Mouse (Mus musculus) urinary bladder, postnatal 10 days (tissue): ENCODE measurements around the gene Asrgl1.
"Not testable (repeated sequence)": the region's sequence is repeated elsewhere in the genome, so short reads cannot be mapped to it uniquely, and the experiment has no call there.

Experiments
- DNase-seq: peaks from one replicate; pipeline ENCODE4 v3.0.0; 2022; ENCODE audit warnings: low spot score

Gene Asrgl1

DNA sequence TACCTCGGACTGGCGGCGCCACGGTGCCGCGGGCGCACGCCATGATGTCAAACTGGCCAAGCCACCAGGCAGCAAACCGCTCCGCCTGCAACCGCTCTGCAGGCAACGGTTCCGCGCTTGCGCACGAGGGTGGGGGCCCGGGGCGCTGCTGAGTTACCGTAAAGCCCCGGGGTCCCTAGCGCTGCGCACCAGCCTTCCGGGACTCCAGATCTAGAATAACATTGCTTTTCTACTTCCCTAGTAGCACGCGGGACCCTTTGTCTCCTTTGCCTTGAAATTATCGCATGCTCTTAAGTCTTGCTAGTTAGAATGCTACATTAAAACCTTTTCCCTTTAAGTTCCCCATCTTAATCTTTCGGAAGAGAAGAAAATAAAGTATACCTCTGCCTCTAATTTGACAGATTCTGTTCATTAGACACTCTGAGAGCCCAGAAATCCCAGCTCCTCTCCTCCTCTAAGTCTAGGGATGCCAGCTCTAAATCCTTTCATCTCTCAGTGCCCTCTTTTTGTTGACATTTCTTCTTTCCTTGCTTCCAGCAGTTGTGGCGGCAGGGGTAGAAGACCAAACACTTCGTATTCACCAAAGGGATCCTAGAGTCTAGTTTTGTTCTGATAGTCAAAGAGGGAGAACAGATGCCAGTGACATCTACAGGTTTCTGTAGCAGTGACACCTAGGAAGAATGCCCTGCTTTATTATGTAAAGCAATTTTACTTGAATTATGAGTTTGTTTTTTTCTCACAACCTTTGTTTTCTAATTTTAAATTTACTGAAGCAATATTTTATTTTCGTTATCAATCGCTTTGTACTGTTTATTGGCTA is at the start of gene Asrgl1:
Gene Asrgl1 (minus strand): TSS at position 125 of the 820 bp plus-strand sequence.
- DNase-seq, result peak; percentile 59

DNA sequence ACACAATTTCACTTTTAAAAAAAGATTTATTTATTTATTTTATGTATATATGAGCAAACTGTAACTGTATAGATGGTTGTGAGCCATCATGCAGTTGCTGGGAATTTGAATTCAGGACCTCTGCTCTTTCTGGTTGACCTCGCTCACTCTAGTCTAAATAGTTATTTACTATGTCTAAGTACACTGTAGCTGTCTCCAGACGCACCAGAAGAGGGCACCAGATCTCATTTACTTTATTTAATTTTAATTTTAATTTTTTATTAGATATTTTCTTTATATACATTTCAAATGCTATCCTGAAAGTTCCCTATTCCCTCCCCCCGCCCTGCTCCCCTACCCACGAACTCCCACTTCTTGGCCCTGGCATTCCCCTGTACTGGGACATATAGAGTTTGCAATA is 10.8 kb upstream of the Asrgl1 start:
- no peak for DNase-seq

DNA sequence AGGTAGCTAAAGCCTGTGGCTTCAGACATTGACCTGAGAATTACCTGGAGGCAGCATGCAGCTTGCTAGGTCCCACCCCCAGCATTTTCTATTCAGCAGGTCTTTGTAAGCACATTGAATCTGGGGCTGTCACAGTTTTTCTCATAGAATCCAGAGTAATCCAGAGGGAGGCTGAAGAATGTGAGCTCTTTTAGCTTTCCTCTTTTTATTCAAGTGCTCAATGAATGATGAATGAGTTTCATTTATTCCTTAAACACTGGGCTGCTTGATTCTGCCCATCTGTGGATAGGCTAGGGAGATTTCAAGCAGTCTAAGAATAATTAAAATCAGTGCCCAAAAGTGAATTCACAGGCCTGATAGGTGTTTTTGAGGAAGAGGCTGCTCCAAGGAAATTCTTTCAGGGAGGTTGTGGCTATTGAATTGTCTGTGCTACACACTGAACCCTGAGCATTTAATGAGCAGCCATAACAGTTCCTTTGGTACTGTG is 8.2 kb upstream of the Asrgl1 start:
- no peak for DNase-seq

DNA sequence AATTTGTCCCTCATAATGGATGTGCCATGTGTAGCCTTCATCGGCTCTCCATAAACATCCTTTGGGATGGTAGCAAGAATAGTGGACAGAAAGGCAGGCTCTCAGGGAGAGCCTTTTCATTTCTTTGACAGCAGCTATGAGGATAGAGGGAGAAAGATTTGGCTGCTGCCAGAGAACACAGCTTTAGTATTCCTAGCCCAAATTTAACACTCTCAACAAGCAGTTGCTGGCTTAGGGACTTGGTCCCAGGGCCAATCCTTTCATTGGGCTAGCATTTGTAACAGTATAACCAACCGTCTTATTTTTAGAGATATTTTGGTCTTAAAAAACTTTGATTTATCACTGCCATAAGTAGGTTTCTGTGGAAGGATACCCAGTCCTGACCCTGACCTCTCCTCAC is 7.8 kb upstream of the Asrgl1 start:
- no peak for DNase-seq

DNA sequence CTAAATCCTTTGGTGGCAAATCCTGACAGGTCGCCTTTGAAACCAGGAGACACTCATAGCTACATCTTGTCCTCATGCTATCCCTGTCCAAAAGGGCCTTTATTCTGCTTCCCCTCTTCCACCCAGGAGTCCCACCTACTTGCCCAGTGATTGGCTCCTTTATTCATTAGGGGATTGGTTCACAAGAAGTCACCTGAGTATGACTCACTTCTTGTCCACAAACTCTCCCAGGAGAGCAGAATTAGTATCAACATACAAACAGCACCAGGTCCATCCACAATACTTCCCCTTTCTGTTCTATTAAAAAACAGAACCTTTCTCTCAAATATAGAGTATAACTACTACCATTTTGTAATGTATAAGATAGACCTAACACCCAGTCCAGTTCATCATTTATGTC is 4.9 kb upstream of the Asrgl1 start:
- DNase-seq, result not testable (repeated sequence)

DNA sequence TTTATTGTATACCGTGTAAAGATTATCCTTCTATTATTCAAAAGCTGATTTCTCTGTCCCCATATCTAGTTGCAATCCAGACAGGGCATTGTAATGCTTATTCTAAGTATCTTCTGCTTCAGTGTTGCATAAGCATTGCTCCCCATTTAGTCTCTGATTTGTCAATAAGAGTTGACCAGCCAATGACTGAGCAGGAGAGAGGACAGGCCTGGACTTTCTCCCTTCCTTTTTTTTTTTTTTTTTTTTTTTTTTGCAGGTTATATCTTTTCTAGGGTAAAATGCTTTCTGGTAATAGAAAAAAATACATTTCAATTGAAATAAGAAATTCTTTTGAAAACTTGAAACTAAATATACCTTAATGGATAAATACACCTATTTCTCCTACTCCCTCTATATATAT is 1.7 kb upstream of the Asrgl1 start:
- no peak for DNase-seq

DNA sequence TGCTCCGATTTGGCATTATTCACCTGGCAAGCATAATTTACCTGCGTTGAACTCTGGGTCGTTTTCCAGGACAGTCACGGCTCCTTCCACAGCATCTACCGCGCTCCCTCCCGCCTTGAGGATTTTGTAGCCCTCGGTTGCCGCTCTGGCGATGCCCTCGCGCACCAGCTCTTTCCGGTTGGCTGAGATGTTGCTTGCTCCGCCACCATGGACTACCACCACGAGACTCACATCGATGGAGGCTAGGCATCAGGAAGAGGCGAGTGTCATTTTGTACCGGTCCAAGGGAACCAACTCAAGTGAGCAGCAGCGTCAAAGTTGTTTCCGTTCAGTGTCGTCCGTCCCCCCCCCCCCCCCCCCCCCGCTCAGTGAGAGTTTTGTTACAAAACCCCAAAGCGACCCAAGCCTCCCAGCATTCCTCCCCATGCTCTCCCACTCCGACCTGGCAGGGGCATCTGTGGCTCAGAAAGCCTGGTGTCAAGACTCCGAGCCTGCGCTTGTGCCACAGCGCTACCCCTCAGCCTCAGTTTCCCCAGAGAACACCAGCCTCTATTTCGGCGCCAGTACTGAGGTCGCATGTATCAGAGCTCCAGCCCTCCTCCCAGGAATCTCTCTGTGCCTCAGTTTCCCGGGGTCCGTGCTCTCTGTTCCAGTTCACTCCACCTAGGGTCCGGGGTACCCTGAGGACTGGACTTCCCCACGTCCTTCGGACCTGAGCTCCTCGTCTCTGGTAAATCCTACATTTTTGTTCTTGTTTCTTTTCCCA is 507 bp downstream of the Asrgl1 start:
- DNase-seq, result no peak

DNA sequence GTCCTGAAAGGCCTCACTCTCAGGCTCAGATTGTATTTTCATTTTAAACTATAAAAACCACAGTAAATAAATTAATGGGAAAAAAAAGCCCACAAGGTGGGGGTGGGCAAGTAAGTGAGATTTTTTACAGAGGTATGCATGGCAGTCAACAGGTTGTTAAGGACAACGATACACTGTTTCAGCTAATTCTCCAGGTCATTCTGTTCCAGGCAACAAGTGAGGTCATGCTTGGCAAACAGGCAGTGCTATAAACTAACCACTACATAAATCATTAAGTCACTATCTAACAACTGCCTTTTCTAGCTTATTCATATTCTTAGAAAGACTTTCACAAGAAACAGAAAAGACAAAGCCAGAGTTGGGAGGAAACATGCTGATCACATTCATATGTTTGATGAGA is 5.4 kb downstream of the Asrgl1 start:
- no peak for DNase-seq

DNA sequence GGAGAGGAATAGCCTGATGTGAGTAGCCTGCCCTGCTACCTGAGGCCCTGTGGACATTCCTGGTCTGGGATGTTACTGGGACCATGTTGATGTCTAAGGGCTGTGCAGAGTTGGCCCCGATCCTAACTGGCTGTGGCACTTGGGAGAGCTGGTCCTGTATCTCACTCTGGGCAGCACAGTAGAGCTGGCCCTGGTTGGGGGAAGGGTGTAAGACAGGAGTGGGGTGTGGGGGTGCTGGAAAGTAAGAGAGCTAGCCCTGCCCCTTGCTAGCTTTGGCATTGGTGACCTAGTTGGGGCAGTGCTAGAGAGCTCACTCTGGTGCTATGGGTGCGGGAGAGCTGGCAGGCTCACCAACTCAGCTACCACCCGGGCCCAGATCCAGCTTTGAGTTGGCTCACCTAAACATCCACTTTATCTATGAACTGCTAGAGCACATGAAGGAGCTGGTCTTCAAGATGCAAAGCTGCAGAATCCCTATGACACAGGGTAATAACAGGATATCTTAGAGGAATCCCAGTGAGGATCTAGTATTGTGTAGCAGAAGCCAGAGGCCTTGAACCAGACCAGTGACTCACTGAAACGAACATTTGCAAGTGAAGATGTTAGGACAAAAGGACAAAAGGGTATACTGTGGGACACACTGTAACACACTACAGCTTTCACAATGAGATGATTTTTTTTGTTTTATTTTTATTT is 6.8 kb downstream of the Asrgl1 start:
- DNase-seq, result no peak

DNA sequence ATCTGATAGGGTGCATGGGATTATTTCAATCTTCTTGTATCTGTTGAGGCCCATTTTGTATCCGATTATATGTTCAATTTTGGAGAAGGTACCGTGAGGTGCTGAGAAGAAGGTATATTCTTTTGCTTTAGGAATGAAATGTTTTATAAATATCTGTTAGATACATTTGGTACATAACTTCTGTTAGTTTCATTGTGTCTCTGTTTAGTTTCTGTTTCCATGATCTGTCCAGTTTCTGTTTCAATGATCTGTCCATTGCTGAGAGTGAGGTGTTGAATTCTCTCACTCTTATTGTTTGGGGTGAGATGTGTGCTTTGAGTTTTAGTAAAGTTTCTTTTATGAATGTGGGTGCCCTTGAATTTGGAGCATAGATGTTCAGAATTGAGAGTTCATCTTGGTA is 11.4 kb downstream of the Asrgl1 start:
- DNase-seq, result not testable (repeated sequence)

DNA sequence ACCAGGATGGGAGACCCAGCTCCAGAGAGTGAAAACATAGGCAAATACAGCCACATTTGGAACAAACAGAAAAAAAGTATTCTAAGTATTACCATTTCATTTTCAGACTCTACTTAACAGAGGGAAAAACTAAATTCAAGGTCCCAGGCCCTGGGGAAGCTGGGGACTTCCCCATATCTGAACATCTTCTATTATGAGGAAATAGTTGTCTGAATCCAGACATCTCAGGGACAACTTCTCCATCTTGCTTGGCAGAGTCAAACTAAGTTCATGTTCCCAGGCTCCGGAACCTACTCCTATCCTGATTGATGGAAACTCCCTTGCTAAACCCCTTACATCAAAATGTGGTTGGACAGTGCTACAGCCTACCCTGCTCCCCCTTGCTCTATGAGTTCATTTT is 13.0 kb downstream of the Asrgl1 start:
- DNase-seq, result no peak

DNA sequence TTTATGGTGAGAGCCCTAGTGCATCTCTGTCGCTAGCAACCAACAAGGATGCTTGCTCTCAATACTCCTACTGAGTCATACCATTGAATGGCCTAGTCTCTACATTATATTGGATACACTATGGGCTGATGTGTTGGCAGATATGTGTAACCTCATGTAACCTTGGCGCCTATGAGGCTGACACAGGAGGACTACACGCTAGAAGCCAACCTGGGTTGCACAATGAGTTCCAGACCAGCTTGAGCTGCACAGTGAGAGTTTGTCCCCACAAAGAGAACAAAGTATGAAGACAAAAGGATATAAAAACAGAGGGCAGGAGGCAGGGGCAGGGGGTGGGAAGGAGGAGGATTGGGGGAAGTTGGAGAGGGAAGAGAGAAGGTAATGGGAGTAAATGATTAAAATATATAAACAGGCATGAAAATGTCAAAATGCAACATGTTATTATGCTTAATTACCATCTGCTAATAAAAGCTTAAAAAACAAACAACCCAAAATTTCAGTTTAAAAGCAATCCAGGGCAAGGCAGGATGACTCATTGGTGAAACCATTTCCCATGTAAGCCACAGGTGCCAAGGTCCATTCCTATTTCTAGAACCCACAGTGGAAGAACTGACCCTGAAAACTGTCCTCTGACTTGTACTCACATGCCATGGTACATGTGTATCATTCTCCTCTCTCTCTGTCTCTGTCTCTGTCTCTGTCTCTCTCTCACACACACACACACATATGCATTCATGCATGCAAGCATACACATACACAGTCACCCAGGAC is 15.6 kb downstream of the Asrgl1 start:
- no peak for DNase-seq

DNA sequence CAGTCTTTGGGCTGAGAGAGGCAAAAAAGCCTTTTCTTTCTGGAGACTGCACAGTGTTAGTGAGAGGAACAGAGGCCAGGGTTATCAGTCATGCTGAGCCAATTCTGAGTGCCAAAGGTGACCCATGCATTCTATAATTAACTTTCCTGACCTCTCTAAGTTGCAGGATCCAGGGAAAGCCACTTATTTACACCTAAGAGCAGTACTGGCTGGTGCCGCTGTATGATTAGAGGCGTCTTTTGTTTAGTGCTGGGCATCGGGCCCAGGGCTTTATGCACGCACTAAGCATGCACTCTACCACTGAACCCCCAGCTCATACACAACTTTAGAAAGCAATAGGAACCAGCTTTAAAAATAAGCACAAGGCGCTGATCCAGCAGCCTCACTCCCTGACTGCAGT is 18.2 kb downstream of the Asrgl1 start:
- no peak for DNase-seq

DNA sequence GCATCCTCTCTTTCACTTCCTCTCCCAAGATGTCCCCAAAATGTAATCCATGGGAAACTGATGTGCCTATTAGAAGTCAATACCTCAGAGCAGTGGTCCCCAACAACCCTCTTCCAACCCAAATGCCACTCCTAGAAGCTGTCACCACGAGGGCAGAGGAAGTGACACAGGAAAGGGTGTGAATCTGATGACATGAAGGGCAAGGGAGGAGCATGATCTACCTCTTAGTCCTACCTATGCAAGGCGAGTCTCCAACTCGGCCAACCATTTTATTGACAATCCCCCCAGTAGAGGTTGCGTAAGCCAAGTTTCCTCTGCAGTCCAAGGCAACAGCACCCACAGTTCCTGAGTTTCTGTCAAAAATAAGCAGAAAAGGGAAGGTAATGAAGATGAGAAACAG is 19.2 kb downstream of the Asrgl1 start:
- no peak for DNase-seq

DNA sequence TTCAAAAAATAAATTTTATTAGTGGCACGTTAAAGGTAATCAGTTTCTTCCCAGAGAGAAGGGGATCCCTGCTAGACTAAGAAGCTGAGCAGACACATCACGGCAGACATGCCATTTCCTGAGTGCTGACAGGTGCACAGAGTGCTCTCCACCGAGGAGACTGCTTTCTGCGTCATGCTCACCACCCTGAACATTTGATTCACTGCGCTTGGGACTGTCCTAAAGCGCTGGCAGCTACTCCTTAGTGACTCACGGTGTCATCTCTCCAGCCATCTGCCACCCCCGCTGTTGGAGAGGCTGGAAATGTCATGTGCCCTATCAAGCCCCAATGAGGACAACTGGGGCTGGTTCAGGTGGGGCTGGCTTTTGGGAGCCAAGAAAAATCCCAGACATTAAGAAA is 23.4 kb downstream of the Asrgl1 start:
- DNase-seq, result no peak

DNA sequence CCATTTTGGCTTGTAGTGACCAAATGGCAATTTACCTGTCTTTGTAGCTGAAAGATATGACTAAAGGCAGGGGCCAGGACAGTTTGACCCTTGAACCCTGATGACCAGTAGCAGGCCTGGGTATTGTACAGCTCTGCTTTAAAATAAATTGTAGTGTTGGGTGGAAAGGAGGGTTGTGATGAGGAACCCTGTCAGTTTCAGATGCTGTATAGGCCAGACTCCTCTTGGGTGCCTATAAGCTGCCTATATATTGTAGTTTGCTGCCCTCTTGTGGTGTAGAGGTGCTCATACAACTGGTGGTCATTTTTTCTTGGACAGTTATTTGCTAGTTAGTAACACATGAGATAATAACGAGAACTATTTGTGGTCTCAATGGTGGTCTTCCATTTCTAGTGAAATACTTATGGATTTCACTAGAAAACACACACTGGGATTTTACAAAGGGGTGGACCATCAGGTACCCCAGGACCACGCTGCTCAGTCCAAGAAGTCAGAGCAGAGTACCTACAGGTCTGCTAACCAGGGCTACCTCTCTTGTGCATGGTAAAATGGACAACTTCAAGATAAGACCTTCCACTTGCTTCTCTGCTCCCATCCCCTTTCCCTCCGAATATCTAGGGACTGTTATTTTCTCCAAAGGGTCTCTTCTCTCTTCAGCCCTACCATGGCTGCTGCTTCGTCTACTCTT is 25.1 kb downstream of the Asrgl1 start:
- no peak for DNase-seq

DNA sequence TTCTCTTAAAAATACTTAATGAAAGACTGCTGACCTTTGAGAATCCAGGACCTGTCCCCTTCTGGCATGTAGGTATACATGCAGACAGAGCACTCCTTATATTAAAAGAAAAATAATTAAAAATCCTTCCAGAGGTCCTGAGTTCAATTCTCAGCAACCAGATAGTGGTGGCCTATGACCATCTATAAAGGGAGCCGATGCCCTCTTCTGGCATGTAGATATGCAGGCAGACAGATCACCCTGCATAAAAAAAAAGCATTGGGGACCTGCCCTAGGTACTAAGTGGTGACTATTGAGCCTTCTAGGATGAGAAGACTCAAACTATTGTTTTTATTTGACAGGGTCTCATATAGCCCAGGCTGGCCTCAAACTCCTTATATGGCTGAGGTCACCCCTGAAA is 26.9 kb downstream of the Asrgl1 start:
- no peak for DNase-seq

DNA sequence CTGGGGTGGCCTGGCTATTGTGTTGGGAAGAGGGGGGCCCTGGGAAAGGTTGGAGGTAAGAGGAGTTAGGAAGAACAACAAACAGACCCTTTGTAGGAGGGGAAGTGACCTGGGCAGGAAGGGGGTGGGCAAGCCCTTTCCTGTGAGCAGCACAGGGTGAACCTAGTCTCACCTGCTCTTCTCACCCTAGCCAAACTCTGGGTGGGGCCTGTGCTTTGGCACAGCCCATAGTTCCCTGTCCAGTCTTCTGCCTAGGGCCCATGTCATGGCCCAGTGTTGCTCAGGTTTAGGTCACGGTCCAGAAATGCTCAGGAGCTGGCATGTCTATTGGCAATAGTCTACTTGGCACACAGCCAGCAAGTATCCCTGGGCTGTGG is 28.1 kb downstream of the Asrgl1 start:
- DNase-seq, result no peak

DNA sequence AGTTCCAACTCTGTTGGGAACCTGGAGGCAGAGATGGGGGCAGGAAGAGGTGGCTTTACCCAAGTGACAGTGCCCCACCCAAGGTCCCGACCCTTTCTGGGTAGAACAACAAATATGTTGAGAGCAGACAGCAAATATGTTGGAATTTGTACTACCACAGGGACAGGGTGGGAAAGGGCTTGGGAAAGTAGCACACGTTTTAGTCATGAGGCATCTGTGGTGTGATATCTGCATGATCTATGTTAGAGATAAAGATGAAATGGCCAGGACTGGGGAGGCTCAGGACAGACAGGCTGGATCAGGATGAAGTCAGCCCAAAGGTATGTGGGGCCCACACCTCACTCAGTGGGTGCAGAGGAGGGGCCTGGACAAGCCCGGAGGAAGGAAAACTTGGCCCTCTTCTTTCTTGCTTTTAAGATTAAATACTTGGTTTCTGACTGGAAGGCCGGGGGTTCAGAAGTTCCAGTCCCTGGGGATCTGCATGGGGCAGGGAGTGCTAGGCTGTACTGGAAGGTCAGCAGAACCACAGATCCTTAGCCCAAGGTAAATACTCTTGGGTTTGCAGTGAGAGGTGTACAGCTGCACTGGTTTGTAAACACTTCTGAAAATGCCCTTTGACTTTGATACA is 28.6 kb downstream of the Asrgl1 start:
- DNase-seq, result no peak

DNA sequence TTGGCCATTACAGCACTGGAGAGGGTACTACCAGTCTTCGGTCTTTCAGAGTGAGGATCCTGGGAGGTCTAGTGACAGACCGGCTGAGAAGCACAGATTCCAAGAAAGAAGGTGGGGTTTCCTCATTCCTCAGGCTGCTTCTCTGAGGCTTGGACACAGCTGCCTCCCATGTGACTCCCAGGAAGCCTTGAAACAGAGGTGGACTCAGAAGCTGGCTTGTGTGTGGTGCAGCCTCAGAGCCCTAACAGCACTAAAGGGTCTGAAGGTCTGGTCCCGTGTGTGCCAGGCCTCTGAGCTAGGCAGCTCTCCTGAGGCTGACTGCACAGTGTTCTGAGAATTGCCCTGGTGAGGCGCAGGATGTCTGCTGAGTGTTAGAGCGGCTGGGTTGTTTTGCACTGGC is 29.3 kb downstream of the Asrgl1 start:
- no peak for DNase-seq

DNA sequence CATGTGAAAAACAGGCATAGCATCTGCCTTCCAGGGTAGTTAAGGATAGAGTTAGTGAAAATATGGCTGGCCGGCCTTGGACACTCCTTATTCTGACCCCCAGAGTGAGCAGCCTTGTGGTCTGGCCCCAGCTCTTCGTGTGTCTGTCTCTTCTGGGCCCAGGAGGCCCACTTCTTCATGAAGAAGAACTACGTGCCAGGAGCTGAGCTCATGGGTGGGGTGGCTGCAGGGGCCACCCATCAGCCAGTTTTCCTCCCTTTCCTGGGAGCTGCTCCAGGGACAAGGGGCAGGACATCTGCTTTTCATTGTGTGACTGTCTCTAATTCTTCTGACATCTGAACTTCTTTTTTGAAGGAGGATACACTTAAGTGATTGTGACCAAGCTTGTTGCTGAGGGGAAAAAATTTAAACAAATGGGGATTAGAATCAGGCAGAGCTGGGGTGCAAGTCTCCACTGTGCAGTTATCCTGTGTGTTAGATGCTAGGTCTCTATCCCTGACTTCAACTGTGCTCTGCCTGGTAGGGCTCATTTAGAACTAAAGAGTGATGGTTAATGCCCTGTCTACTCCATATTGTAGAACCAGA is 30.2 kb downstream of the Asrgl1 start:
- no peak for DNase-seq
